Mouse (Mus musculus): ENCODE data around the gene Ube4a. TPM values are rescaled to one million over a fixed set of nuclear protein-coding genes. Genes with fewer than 3 reads are reported as not detected.

The Ube4a gene
- total and polyA plus RNA-seq, 3 experiments = 14.6 to 28.3 (median 18.2) TPM

DNA sequence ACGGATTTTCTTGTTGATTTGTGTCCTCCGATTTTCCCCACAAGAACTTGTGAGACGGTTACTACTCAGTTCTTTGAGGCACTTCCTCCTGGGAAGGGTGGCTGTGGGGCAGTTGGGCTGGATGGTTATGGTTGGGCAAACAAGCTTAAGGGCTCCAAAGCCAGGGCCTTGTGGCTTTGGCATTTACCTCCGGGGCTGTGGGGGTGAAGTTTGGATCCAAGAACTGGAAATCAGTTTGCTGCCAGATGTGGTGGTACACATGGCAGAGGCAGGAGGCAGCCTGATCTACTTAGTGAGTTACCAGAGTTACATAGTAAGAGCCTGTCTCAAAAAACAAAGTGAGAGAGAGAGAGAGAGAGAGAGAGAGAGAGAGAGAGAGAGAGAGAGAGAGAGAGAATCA, 61.5 kb downstream of the Ube4a start:
- Histone ChIP-seq H3K9ac (ENCODE audit: insufficient read depth, low read depth) (no peak overlapping the region), H3K27ac (ENCODE audit: insufficient read depth, low read depth) (no peak overlapping the region), H3K4me2 (ENCODE audit: insufficient read depth, low read depth, poor library complexity, severe bottlenecking) (no peak overlapping the region), H3K4me1 (ENCODE audit: control insufficient read depth in 1 of 2, insufficient read depth in 2 of 2) (no peaks in the 10 kb centered on the region), H3K79me2 (replicated peaks; ENCODE audit: control insufficient read depth, extremely low read depth, insufficient read depth, poor library complexity, severe bottlenecking) (no peaks in the 10 kb centered on the region), H3K9me3 (replicated peaks; ENCODE audit: low read length) (no peaks in the 10 kb centered on the region), H3K4me3 (replicated peaks in 1 of 3; ENCODE audit: low read depth in 2 of 3, low read length in 2 of 3, poor library complexity in 1 of 3) (no peak overlapping the region), H3K27me3 (replicated peaks) (no peaks in the 10 kb centered on the region), H3K36me3 (replicated peaks in 1 of 2; ENCODE audit: control insufficient read depth in 1 of 2, insufficient read depth in 1 of 2, low read length in 1 of 2) (no peaks in the 10 kb centered on the region)
- dilution Hi-C loops (cut with MboI; ENCODE audit: extremely low pct_ligation_motif_present, extremely low pct_unique_long_range_greater_than_20kb, low sequenced_read_pairs) = no loop called here
- in situ Hi-C loops (cut with MboI; ENCODE audit: low pct_ligation_motif_present, low pct_unique_long_range_greater_than_20kb, low sequenced_read_pairs) = no loop called here
- TF ChIP-seq USF2 (conservative IDR thresholded peaks at IDR 0.05; ENCODE audit: low read depth, low read length) = no peak
- TF ChIP-seq UBTF (IDR thresholded peaks at IDR 0.05; ENCODE audit: low read depth, low read length) = no peak
- TF ChIP-seq ETS1 (conservative IDR thresholded peaks at IDR 0.05; ENCODE audit: low read depth, low read length) = no peak
- no peak for TF ChIP-seq POLR2A (IDR thresholded peaks at IDR 0.05; ENCODE audit: low read depth, low read length)
- DNase-seq (ENCODE audit: extremely low read depth) = no peak

DNA sequence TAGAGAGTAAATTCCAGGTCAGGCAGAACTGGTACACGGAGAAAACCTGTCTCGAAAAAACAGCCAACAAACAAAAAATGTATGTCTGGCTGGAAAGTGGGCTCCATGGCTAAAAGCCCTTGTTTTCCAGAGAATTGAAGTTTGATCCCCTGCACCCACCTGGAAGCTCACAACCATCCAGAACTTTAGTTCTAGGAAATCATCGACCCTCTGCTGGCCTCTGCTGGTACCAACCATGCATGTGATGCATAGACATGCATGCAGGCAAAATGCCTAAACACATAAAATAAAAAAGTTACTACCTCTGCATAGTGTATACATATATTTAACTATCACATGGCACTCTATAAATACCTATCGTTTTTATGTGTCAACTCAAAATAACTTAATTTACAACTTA, 65.0 kb downstream of the Ube4a start:
- TF ChIP-seq CTCF (conservative IDR thresholded peaks at IDR 0.05 in 1 of 2, IDR thresholded peaks at IDR 0.05 in 1 of 2; ENCODE audit: low read depth in 2 of 2, low read length in 2 of 2) = peak; percentile 14 to 82; a peak in 2 of 4 replicates
- 0 out of 2 replicates have a peak, but pooled peaks have one; percentile 22 for TF ChIP-seq MYC (IDR thresholded peaks at IDR 0.05; ENCODE audit: low read depth, low read length)
- no peak for TF ChIP-seq USF2 (conservative IDR thresholded peaks at IDR 0.05; ENCODE audit: low read depth, low read length)
- peak; percentile 80 for TF ChIP-seq RAD21 (IDR thresholded peaks at IDR 0.05; ENCODE audit: low read depth, low read length)
- peak; percentile 58; the same call in 1 of the 2 replicates for TF ChIP-seq ZC3H11A (IDR thresholded peaks at IDR 0.05; ENCODE audit: low read depth, low read length)
- TF ChIP-seq ELF1 (IDR thresholded peaks at IDR 0.05; ENCODE audit: low read depth, low read length) = no peak
- peak; percentile 91 for TF ChIP-seq SMC3 (IDR thresholded peaks at IDR 0.05; ENCODE audit: low read depth, low read length)
- in situ Hi-C loops (cut with MboI; ENCODE audit: low pct_ligation_motif_present, low pct_unique_long_range_greater_than_20kb, low sequenced_read_pairs) = no loop called here
- H3K9me3 ChIP-seq (replicated peaks; ENCODE audit: low read length) = no peaks in the 10 kb centered on the region
- no peak for DNase-seq (ENCODE audit: extremely low read depth)
- H3K27ac ChIP-seq (ENCODE audit: insufficient read depth, low read depth) = no peak overlapping the region
- H3K4me3 ChIP-seq (replicated peaks in 1 of 3; ENCODE audit: low read depth in 2 of 3, low read length in 2 of 3, poor library complexity in 1 of 3) = no peak overlapping the region
- dilution Hi-C loops (cut with MboI; ENCODE audit: extremely low pct_ligation_motif_present, extremely low pct_unique_long_range_greater_than_20kb, low sequenced_read_pairs) = no loop called here
- H3K4me1 ChIP-seq (ENCODE audit: control insufficient read depth in 1 of 2, insufficient read depth in 2 of 2) = no peaks in the 10 kb centered on the region
- no peaks in the 10 kb centered on the region for H3K27me3 ChIP-seq (replicated peaks)
- no peak overlapping the region for H3K9ac ChIP-seq (ENCODE audit: insufficient read depth, low read depth)
- H3K36me3 ChIP-seq (replicated peaks in 1 of 2; ENCODE audit: control insufficient read depth in 1 of 2, insufficient read depth in 1 of 2, low read length in 1 of 2) = no peaks in the 10 kb centered on the region
- H3K79me2 ChIP-seq (replicated peaks; ENCODE audit: control insufficient read depth, extremely low read depth, insufficient read depth, poor library complexity, severe bottlenecking) = no peaks in the 10 kb centered on the region
- no peak overlapping the region for H3K4me2 ChIP-seq (ENCODE audit: insufficient read depth, low read depth, poor library complexity, severe bottlenecking)

DNA sequence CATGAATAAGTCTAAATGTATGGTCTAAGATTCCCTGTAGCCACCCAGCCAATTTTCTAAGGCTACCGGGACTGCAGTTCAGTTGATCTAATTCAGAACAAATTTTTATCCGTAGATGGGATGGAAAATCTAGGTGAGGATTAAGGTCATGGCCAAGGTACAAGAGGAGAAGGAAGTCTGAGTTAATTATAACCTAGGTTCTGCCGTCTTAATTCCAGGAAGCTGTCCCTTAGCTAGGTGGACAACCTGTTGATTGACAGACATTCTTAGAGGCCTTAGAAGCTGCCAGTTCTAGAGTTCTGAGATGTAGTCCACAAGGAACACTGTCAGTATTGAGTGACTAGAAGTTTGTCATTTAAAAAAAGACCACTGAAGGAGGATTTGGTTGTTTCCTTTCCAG, 65.7 kb downstream of the Ube4a start:
- Histone ChIP-seq H3K27ac (ENCODE audit: insufficient read depth, low read depth) (no peak overlapping the region), H3K79me2 (replicated peaks; ENCODE audit: control insufficient read depth, extremely low read depth, insufficient read depth, poor library complexity, severe bottlenecking) (no peaks in the 10 kb centered on the region), H3K4me1 (ENCODE audit: control insufficient read depth in 1 of 2, insufficient read depth in 2 of 2) (no peaks in the 10 kb centered on the region), H3K36me3 (replicated peaks in 1 of 2; ENCODE audit: control insufficient read depth in 1 of 2, insufficient read depth in 1 of 2, low read length in 1 of 2) (no peaks in the 10 kb centered on the region), H3K4me2 (ENCODE audit: insufficient read depth, low read depth, poor library complexity, severe bottlenecking) (no peak overlapping the region), H3K4me3 (replicated peaks in 1 of 3; ENCODE audit: low read depth in 2 of 3, low read length in 2 of 3, poor library complexity in 1 of 3) (no peak overlapping the region), H3K9me3 (replicated peaks; ENCODE audit: low read length) (no peaks in the 10 kb centered on the region), H3K27me3 (replicated peaks) (no peaks in the 10 kb centered on the region), H3K9ac (ENCODE audit: insufficient read depth, low read depth) (no peak overlapping the region)
- dilution Hi-C loops (cut with MboI; ENCODE audit: extremely low pct_ligation_motif_present, extremely low pct_unique_long_range_greater_than_20kb, low sequenced_read_pairs) = no loop called here
- DNase-seq (ENCODE audit: extremely low read depth) = no peak
- TF ChIP-seq USF2 (conservative IDR thresholded peaks at IDR 0.05; ENCODE audit: low read depth, low read length) = no peak
- no peak for TF ChIP-seq ZNF384 (IDR thresholded peaks at IDR 0.05; ENCODE audit: low read depth, low read length)
- TF ChIP-seq RAD21 (IDR thresholded peaks at IDR 0.05; ENCODE audit: low read depth, low read length) = no peak
- in situ Hi-C loops (cut with MboI; ENCODE audit: low pct_ligation_motif_present, low pct_unique_long_range_greater_than_20kb, low sequenced_read_pairs) = no loop called here
